Mouse (Mus musculus): ENCODE data around the gene Crisp4. TPM values are rescaled to one million over a fixed set of nuclear protein-coding genes. Genes with fewer than 3 reads are reported as not detected.

The Crisp4 gene
- polyA plus RNA-seq (2014; fragmentation: Nextera tagmentation; extraction: Ambion mirVana) = not detected in 2 replicates

- ATAC-seq (ENCODE audit: low FRiP score) (no peak), DNase-seq (ENCODE audit: low spot score, missing footprints) (no peak)
- whole genome bisulfite sequencing = 74% methylated on average over 3 of the region's 3 CpGs
- no peak within 1 kb of the TSS for H3K4me2 ChIP-seq
- H3K4me3 ChIP-seq (ENCODE audit: low read depth, low read length) = no peak within 1 kb of the TSS
- H3K9ac ChIP-seq (ENCODE audit: low read length) = no peak within 1 kb of the TSS
- no peaks in the 10 kb centered on the region for H3K9me3 ChIP-seq (ENCODE audit: control insufficient read depth, low read length)
- no peak within 1 kb of the TSS for H3K27ac ChIP-seq (ENCODE audit: low read depth, low read length)
- H3K36me3 ChIP-seq (ENCODE audit: control insufficient read depth, insufficient read depth, low read length) = no peaks in the 10 kb centered on the region
- no peaks in the 10 kb centered on the region for H3K4me1 ChIP-seq (ENCODE audit: control insufficient read depth, insufficient read depth, low read length)
- no peaks in the 10 kb centered on the region for H3K27me3 ChIP-seq (ENCODE audit: control insufficient read depth, insufficient read depth, low read length)
These were observed at the start of gene Crisp4 for GRCm38 (mm10) chr1:18145802-18146201. Gene Crisp4, minus strand, starts transcription at chr1:18145902.

DNA sequence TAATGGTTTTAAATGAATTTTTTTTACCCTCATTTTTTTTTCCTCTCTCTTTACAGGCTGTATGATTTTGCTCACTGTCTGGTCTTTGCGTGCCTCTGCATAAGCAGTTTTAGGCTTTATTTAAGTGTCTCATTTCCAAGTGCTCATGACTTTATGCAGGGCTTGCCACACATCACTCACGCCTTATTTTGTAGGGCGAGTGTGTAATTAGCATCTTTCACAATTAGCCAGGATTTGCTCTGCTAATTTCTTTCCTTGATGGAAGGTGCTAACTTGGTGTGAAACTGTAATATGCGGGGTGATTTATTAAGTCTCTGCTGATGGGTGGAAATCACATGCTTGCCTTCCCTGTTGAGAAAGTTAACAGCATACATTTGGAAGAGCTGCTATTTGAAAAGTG, 46.0 kb upstream of the Crisp4 start:
- Histone ChIP-seq H3K4me2 (no peak overlapping the region), H3K4me3 (ENCODE audit: low read depth, low read length) (no peak overlapping the region), H3K27ac (ENCODE audit: low read depth, low read length) (no peak overlapping the region), H3K27me3 (ENCODE audit: control insufficient read depth, insufficient read depth, low read length) (no peaks in the 10 kb centered on the region), H3K9me3 (ENCODE audit: control insufficient read depth, low read length) (no peaks in the 10 kb centered on the region), H3K36me3 (ENCODE audit: control insufficient read depth, insufficient read depth, low read length) (no peaks in the 10 kb centered on the region), H3K4me1 (ENCODE audit: control insufficient read depth, insufficient read depth, low read length) (no peaks in the 10 kb centered on the region), H3K9ac (ENCODE audit: low read length) (no peak overlapping the region)
- ATAC-seq (ENCODE audit: low FRiP score) (0 out of 2 replicates have a peak, but pooled peaks have one; percentile 24), DNase-seq (ENCODE audit: low spot score, missing footprints) (no peak)
- 53% methylated on average over 4 of the region's 4 CpGs for WGBS

DNA sequence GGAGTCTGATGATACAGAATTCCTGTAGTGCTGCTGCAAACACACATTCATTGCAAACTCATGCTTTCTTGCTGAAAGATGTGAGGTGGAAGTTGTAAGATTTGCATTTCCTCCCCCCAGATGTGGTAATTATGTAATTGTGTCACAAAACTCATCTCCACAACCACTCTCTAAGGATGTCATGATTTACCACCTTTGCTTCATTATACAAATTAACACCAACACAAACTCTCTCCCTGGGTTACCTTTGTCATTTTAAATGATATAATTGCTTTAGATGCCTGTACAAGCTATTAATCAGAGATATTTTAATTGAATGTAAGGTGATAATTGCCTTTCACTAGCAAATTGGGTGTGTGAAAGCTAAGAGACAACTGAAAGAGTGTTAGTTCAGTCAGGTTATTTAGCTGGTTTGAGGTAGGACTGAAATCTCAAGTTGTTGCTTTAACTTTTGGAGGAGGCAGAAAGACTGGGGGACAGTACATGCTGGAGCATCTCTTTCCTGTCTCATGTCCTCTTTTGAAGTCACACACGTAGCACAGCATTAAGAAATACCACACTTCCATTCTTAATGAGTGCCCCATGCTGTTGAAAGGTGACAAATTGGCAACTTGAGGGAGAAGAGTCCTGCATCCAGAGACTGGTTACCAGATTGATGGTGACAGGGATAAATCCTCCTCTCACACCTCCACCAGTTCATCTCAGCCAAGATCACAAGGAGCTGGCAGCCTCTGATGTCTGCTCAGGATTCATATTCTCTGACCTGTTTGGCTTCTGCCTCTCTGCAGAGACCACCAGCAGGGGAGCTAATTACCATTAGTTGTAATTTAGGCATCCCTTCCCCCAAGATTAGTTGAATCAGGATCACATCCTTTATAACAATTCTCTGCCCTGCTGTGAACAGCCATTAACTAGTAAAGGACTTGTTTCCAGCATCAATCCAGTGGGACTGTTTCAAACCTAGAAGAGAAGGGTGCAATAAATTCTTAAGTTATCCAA, 45.3 kb upstream of the Crisp4 start:
- H3K4me1 ChIP-seq (ENCODE audit: control insufficient read depth, insufficient read depth, low read length) = no peaks in the 10 kb centered on the region
- ATAC-seq (ENCODE audit: low FRiP score) (peak; percentile 50; the same call in 1 of the 2 replicates), DNase-seq (ENCODE audit: low spot score, missing footprints) (no peak)
- H3K4me2 ChIP-seq = no peak overlapping the region
- H3K27me3 ChIP-seq (ENCODE audit: control insufficient read depth, insufficient read depth, low read length) = no peaks in the 10 kb centered on the region
- H3K27ac ChIP-seq (ENCODE audit: low read depth, low read length) = no peak overlapping the region
- no peak overlapping the region for H3K4me3 ChIP-seq (ENCODE audit: low read depth, low read length)
- no peak overlapping the region for H3K9ac ChIP-seq (ENCODE audit: low read length)
- no peaks in the 10 kb centered on the region for H3K36me3 ChIP-seq (ENCODE audit: control insufficient read depth, insufficient read depth, low read length)
- WGBS = 13% methylated on average over 1 of the region's 1 CpGs
- H3K9me3 ChIP-seq (ENCODE audit: control insufficient read depth, low read length) = no peaks in the 10 kb centered on the region

DNA sequence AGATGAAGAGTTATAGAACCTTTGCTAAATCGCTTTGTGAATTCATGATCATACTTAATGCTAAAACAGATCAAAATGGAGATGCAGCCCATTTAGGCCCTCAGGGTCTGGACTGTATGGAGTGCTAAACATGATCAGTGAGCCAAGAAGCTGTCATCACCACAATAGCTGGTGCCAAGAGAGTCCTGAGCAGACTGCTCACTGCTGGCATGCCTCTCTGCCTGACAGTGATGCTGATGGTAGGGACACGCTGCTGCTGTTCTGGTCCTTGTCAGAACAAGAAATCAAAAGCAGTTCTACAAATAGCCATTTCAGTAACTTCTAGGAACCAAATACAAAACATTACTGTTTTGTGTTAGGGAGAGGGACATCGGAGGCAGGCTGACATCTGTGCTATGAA, 35.5 kb upstream of the Crisp4 start:
- no peaks in the 10 kb centered on the region for H3K9me3 ChIP-seq (ENCODE audit: control insufficient read depth, low read length)
- no peak overlapping the region for H3K4me2 ChIP-seq
- DNase-seq (ENCODE audit: low spot score, missing footprints) (no peak), ATAC-seq (ENCODE audit: low FRiP score) (no peak)
- H3K4me1 ChIP-seq (ENCODE audit: control insufficient read depth, insufficient read depth, low read length) = no peaks in the 10 kb centered on the region
- 85% methylated on average over 3 of the region's 3 CpGs for WGBS
- no peak overlapping the region for H3K27ac ChIP-seq (ENCODE audit: low read depth, low read length)
- no peaks in the 10 kb centered on the region for H3K27me3 ChIP-seq (ENCODE audit: control insufficient read depth, insufficient read depth, low read length)
- H3K4me3 ChIP-seq (ENCODE audit: low read depth, low read length) = no peak overlapping the region
- H3K9ac ChIP-seq (ENCODE audit: low read length) = no peak overlapping the region
- H3K36me3 ChIP-seq (ENCODE audit: control insufficient read depth, insufficient read depth, low read length) = no peaks in the 10 kb centered on the region

DNA sequence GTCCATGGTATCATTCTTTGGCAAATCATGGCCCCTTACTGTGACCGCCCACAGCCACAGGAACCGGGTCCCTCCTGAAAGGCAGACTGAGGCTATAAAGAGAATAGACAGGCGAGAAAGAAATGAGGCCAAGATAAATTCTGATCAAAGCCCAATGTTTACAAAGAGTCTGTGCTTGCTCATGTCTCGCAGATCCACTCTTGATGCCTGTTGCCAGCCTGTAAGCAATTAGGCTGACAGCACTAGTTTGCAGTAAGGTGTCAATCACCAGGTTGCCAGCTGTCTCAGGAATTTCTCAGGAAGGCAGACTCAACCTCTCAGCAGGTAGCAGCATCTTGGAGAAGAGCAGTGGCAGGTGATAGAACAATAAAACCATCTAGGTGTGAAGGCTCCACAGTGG, 24.9 kb upstream of the Crisp4 start:
- 82% methylated on average over 4 of the region's 4 CpGs for WGBS
- ATAC-seq (ENCODE audit: low FRiP score) (no peak), DNase-seq (ENCODE audit: low spot score, missing footprints) (no peak)
- H3K9me3 ChIP-seq (ENCODE audit: control insufficient read depth, low read length) = no peaks in the 10 kb centered on the region
- no peak overlapping the region for H3K4me3 ChIP-seq (ENCODE audit: low read depth, low read length)
- no peaks in the 10 kb centered on the region for H3K27me3 ChIP-seq (ENCODE audit: control insufficient read depth, insufficient read depth, low read length)
- no peak overlapping the region for H3K4me2 ChIP-seq
- H3K27ac ChIP-seq (ENCODE audit: low read depth, low read length) = no peak overlapping the region
- no peaks in the 10 kb centered on the region for H3K36me3 ChIP-seq (ENCODE audit: control insufficient read depth, insufficient read depth, low read length)
- H3K4me1 ChIP-seq (ENCODE audit: control insufficient read depth, insufficient read depth, low read length) = no peaks in the 10 kb centered on the region
- H3K9ac ChIP-seq (ENCODE audit: low read length) = no peak overlapping the region

- no peaks in the 10 kb centered on the region for H3K36me3 ChIP-seq (ENCODE audit: control insufficient read depth, insufficient read depth, low read length)
- no peak for DNase-seq (ENCODE audit: low spot score, missing footprints)
- H3K4me2 ChIP-seq = no peak overlapping the region
- H3K27me3 ChIP-seq (ENCODE audit: control insufficient read depth, insufficient read depth, low read length) = no peaks in the 10 kb centered on the region
- H3K9me3 ChIP-seq (ENCODE audit: control insufficient read depth, low read length) = no peaks in the 10 kb centered on the region
- H3K9ac ChIP-seq (ENCODE audit: low read length) = no peak overlapping the region
- H3K4me3 ChIP-seq (ENCODE audit: low read depth, low read length) = no peak overlapping the region
- H3K27ac ChIP-seq (ENCODE audit: low read depth, low read length) = no peak overlapping the region
- no peaks in the 10 kb centered on the region for H3K4me1 ChIP-seq (ENCODE audit: control insufficient read depth, insufficient read depth, low read length)
- ATAC-seq (ENCODE audit: low FRiP score) = 0 out of 2 replicates have a peak, but pooled peaks have one; percentile 16
- 61% methylated on average over 1 of the region's 1 CpGs for WGBS
These were observed 22.6 kb upstream of the Crisp4 start for GRCm38 (mm10) chr1:18168261-18168660.

GRCm38 (mm10) chr1:18159082-18159481, 13.4 kb upstream of the Crisp4 start:
- Histone ChIP-seq H3K9me3 (ENCODE audit: control insufficient read depth, low read length) (no peaks in the 10 kb centered on the region), H3K27me3 (ENCODE audit: control insufficient read depth, insufficient read depth, low read length) (no peaks in the 10 kb centered on the region), H3K4me1 (ENCODE audit: control insufficient read depth, insufficient read depth, low read length) (no peaks in the 10 kb centered on the region), H3K27ac (ENCODE audit: low read depth, low read length) (no peak overlapping the region), H3K4me3 (ENCODE audit: low read depth, low read length) (no peak overlapping the region), H3K36me3 (ENCODE audit: control insufficient read depth, insufficient read depth, low read length) (no peaks in the 10 kb centered on the region), H3K9ac (ENCODE audit: low read length) (no peak overlapping the region), H3K4me2 (no peak overlapping the region)
- ATAC-seq (ENCODE audit: low FRiP score) (peak; percentile 44; the same call in 1 of the 2 replicates), DNase-seq (ENCODE audit: low spot score, missing footprints) (no peak)
- 87% methylated on average over 6 of the region's 6 CpGs for WGBS

GRCm38 (mm10) chr1:18148211-18148610, 2.5 kb upstream of the Crisp4 start:
- Histone ChIP-seq H3K36me3 (ENCODE audit: control insufficient read depth, insufficient read depth, low read length) (no peaks in the 10 kb centered on the region), H3K4me3 (ENCODE audit: low read depth, low read length) (no peak overlapping the region), H3K9ac (ENCODE audit: low read length) (no peak overlapping the region), H3K9me3 (ENCODE audit: control insufficient read depth, low read length) (no peaks in the 10 kb centered on the region), H3K4me1 (ENCODE audit: control insufficient read depth, insufficient read depth, low read length) (no peaks in the 10 kb centered on the region), H3K4me2 (no peak overlapping the region), H3K27me3 (ENCODE audit: control insufficient read depth, insufficient read depth, low read length) (no peaks in the 10 kb centered on the region), H3K27ac (ENCODE audit: low read depth, low read length) (no peak overlapping the region)
- ATAC-seq (ENCODE audit: low FRiP score) (no peak), DNase-seq (ENCODE audit: low spot score, missing footprints) (no peak)

- no peak overlapping the region for H3K4me3 ChIP-seq (ENCODE audit: low read depth, low read length)
- no peak for DNase-seq (ENCODE audit: low spot score, missing footprints)
- no peak overlapping the region for H3K27ac ChIP-seq (ENCODE audit: low read depth, low read length)
- H3K9me3 ChIP-seq (ENCODE audit: control insufficient read depth, low read length) = no peaks in the 10 kb centered on the region
- no peak for ATAC-seq (ENCODE audit: low FRiP score)
- no peaks in the 10 kb centered on the region for H3K27me3 ChIP-seq (ENCODE audit: control insufficient read depth, insufficient read depth, low read length)
- 72% methylated on average over 4 of the region's 4 CpGs for WGBS
- no peak overlapping the region for H3K4me2 ChIP-seq
- H3K36me3 ChIP-seq (ENCODE audit: control insufficient read depth, insufficient read depth, low read length) = no peaks in the 10 kb centered on the region
- H3K4me1 ChIP-seq (ENCODE audit: control insufficient read depth, insufficient read depth, low read length) = no peaks in the 10 kb centered on the region
- no peak overlapping the region for H3K9ac ChIP-seq (ENCODE audit: low read length)
These were observed 14.0 kb downstream of the Crisp4 start for GRCm38 (mm10) chr1:18131691-18132090.
